Mouse (Mus musculus) macrophage (primary cell): ENCODE data around the gene Ciao2a. TPM values are rescaled to one million over a fixed set of nuclear protein-coding genes. Genes with fewer than 3 reads are reported as not detected.

ENCODE experiments used
- H3K27ac ChIP-seq: fragments of 350-480 bp; formaldehyde crosslinking; 2 replicates; pipeline ENCODE4 v1.9.0; 2021
- H3K36me3 ChIP-seq: fragments of 350-480 bp; formaldehyde crosslinking; 2 replicates; pipeline ENCODE4 v1.9.0; 2021; ENCODE audit errors: inconsistent target
- H3K4me3 ChIP-seq: fragments of 350-480 bp; formaldehyde crosslinking; 2 replicates; pipeline ENCODE4 v1.9.0; 2021; ENCODE audit errors: inconsistent target
- H3K79me2 ChIP-seq: fragments of 350-480 bp; formaldehyde crosslinking; 2 replicates; pipeline ENCODE4 v1.9.0; 2021; ENCODE audit errors: inconsistent target
- WGBS: methylation state at CpG from one replicate; pipeline ENCODE4 v1.1.7; 2026; ENCODE audit warnings: inconsistent platforms; ENCODE audit not compliant: missing documents; 5-methylcytosine and 5-hydroxymethylcytosine counted together
- polyA plus RNA-seq: library from polyadenylated mRNA; stranded (reverse); fragments of 250-400 nt; gene quantifications from 3 replicates; pipeline ENCODE4 v1.2.4, GENCODE M21; 2018; ENCODE audit warnings: inconsistent platforms

The Ciao2a gene
- polyA plus RNA-seq, 1 experiment from 2014 or later, result 103 TPM

- WGBS, result 13% methylated on average over 6 of the region's 6 CpGs
- Histone ChIP-seq H3K4me3 (peak overlapping the region; percentile 92), H3K79me2 (peaks cover 61% of the 10 kb centered on the region), H3K27ac (peak overlapping the region; percentile 88), H3K36me3 (no peaks in the 10 kb centered on the region)
Measured at GRCm38 (mm10) chr9:66127193-66127546, 759 bp downstream of the Ciao2a start.

- WGBS, result 92% methylated on average over 4 of the region's 4 CpGs
- peak overlapping the region; percentile 92 for H3K4me3 ChIP-seq
- H3K27ac ChIP-seq, result peak overlapping the region; percentile 88
- H3K36me3 ChIP-seq, result peaks cover 5% of the 10 kb centered on the region; the same call in 1 of the 2 replicates
- peaks cover 61% of the 10 kb centered on the region for H3K79me2 ChIP-seq
Measured at GRCm38 (mm10) chr9:66127884-66128283, 1.5 kb downstream of the Ciao2a start.

GRCm38 (mm10) chr9:66131466-66131865, 5.1 kb downstream of the Ciao2a start:
- Histone ChIP-seq H3K27ac (peak overlapping the region; percentile 80), H3K4me3 (no peak overlapping the region), H3K36me3 (peaks cover 30% of the 10 kb centered on the region), H3K79me2 (peaks cover 58% of the 10 kb centered on the region)
- 0% methylated on average over 2 of the region's 2 CpGs for WGBS

GRCm38 (mm10) chr9:66135967-66136366, 9.6 kb downstream of the Ciao2a start:
- peaks cover 21% of the 10 kb centered on the region for H3K79me2 ChIP-seq
- H3K4me3 ChIP-seq, result no peak overlapping the region
- peaks cover 70% of the 10 kb centered on the region for H3K36me3 ChIP-seq
- WGBS, result 54% methylated on average over 4 of the region's 4 CpGs
- no peak overlapping the region for H3K27ac ChIP-seq

GRCm38 (mm10) chr9:66138193-66138592, 11.8 kb downstream of the Ciao2a start:
- Histone ChIP-seq H3K79me2 (peaks cover 9% of the 10 kb centered on the region), H3K36me3 (peaks cover 62% of the 10 kb centered on the region), H3K4me3 (no peak overlapping the region), H3K27ac (no peak overlapping the region)
- WGBS, result 94% methylated on average over 7 of the region's 7 CpGs

GRCm38 (mm10) chr9:66142265-66142664, 15.9 kb downstream of the Ciao2a start:
- Histone ChIP-seq H3K36me3 (peaks cover 32% of the 10 kb centered on the region), H3K27ac (no peak overlapping the region), H3K4me3 (no peak overlapping the region), H3K79me2 (no peaks in the 10 kb centered on the region)
- 83% methylated on average over 1 of the region's 1 CpGs for WGBS

- Histone ChIP-seq H3K79me2 (no peaks in the 10 kb centered on the region), H3K36me3 (peaks cover 13% of the 10 kb centered on the region), H3K27ac (no peak overlapping the region), H3K4me3 (no peak overlapping the region)
- WGBS, result 19% methylated on average over 6 of the region's 6 CpGs
Measured at GRCm38 (mm10) chr9:66144248-66144647, 17.8 kb downstream of the Ciao2a start.

GRCm38 (mm10) chr9:66146141-66146540, 19.7 kb downstream of the Ciao2a start:
- no peaks in the 10 kb centered on the region for H3K79me2 ChIP-seq
- no peaks in the 10 kb centered on the region for H3K36me3 ChIP-seq
- no peak overlapping the region for H3K27ac ChIP-seq
- no peak overlapping the region for H3K4me3 ChIP-seq

GRCm38 (mm10) chr9:66152011-66152410, 25.6 kb downstream of the Ciao2a start:
- Histone ChIP-seq H3K27ac (no peak overlapping the region), H3K36me3 (no peaks in the 10 kb centered on the region), H3K79me2 (no peaks in the 10 kb centered on the region), H3K4me3 (no peak overlapping the region)
- WGBS, result 79% methylated on average over 9 of the region's 9 CpGs

- Histone ChIP-seq H3K36me3 (no peaks in the 10 kb centered on the region), H3K27ac (no peak overlapping the region), H3K79me2 (no peaks in the 10 kb centered on the region), H3K4me3 (no peak overlapping the region)
- 92% methylated on average over 6 of the region's 6 CpGs for WGBS
Measured at GRCm38 (mm10) chr9:66153594-66153993, 27.2 kb downstream of the Ciao2a start.

- no peaks in the 10 kb centered on the region for H3K79me2 ChIP-seq
- no peak overlapping the region for H3K27ac ChIP-seq
- 94% methylated on average over 9 of the region's 9 CpGs for WGBS
Measured at GRCm38 (mm10) chr9:66154013-66154412, 27.6 kb downstream of the Ciao2a start.

GRCm38 (mm10) chr9:66155534-66155933, 29.1 kb downstream of the Ciao2a start:
- H3K27ac ChIP-seq, result no peak overlapping the region
- 100% methylated on average over 1 of the region's 1 CpGs for WGBS
- no peak overlapping the region for H3K4me3 ChIP-seq
- no peaks in the 10 kb centered on the region for H3K79me2 ChIP-seq
- no peaks in the 10 kb centered on the region for H3K36me3 ChIP-seq

More at GRCm38 (mm10) chr9:66154013-66154412, 27.6 kb downstream of the Ciao2a start:
- Histone ChIP-seq H3K36me3 (no peaks in the 10 kb centered on the region), H3K4me3 (no peak overlapping the region)

GRCm38 (mm10) chr9:66157958-66158830, 31.8 kb downstream of the Ciao2a start, which contains the start of gene Dapk2:
Gene Dapk2, plus strand, starts transcription at chr9:66158223.
- no peak within 1 kb of the TSS for H3K4me3 ChIP-seq
- H3K27ac ChIP-seq, result no peak within 1 kb of the TSS
- no peaks in the 10 kb centered on the region for H3K36me3 ChIP-seq
- H3K79me2 ChIP-seq, result no peaks in the 10 kb centered on the region
- 3% methylated on average over 55 of the region's 58 CpGs for WGBS

GRCm38 (mm10) chr9:66158885-66159430, 32.5 kb downstream of the Ciao2a start:
- H3K4me3 ChIP-seq, result no peak overlapping the region
- H3K36me3 ChIP-seq, result no peaks in the 10 kb centered on the region
- 95% methylated on average over 6 of the region's 6 CpGs for WGBS
- no peak overlapping the region for H3K27ac ChIP-seq
- no peaks in the 10 kb centered on the region for H3K79me2 ChIP-seq

- WGBS, result 100% methylated on average over 2 of the region's 2 CpGs
- no peak overlapping the region for H3K27ac ChIP-seq
- no peaks in the 10 kb centered on the region for H3K36me3 ChIP-seq
- H3K79me2 ChIP-seq, result no peaks in the 10 kb centered on the region
- H3K4me3 ChIP-seq, result no peak overlapping the region
Measured at GRCm38 (mm10) chr9:66160155-66160554, 33.7 kb downstream of the Ciao2a start.
